Comparison of ENCODE assay signal across 8 mouse cellular contexts in genomic region chr4:89575529-89575928, GRCm38 (mm10).
A peak's percentile ranks its signal among the peaks of the same experiment; 100 is the strongest.
DNase-seq lines count a peak whose midpoint lies in the region; ATAC-seq lines count a peak whose summit lies in the region.

No protein-coding gene starts in this region.

- no peaks in the 10 kb centered on the region for H3K27me3 ChIP-seq in hindbrain, embryonic 14.5 days (ENCODE audit: control insufficient read depth, insufficient read depth, low read length)
- H3K27me3 ChIP-seq in neural tube, embryonic 15.5 days (replicated peaks): no peaks in the 10 kb centered on the region

- DNase-seq in cerebellum, adult 11-12 months: no peak
- DNase-seq in MN1 (ENCODE audit: low spot score): peak; percentile 10
- DNase-seq in cerebellum, postnatal 36 days: peak; percentile 16 to 19
- peak; percentile 73 for DNase-seq in hindbrain, embryonic 14.5 days (ENCODE audit: low spot score)
- DNase-seq in left cerebral cortex, adult 9 months (ENCODE audit: low spot score in 2 of 2): peak; percentile 1 to 45
- no peak for DNase-seq in thymus, postnatal 0 days (ENCODE audit: low spot score)

- ATAC-seq in cerebellum, adult (ENCODE audit: insufficient number of reproducible peaks, low FRiP score, low TSS enrichment): 0 out of 2 replicates have a peak, but pooled peaks have one; percentile 61
- peak; percentile 83; the same call in 1 of the 2 replicates for ATAC-seq in hindbrain, embryonic 14.5 days (ENCODE audit: low FRiP score)
- peak; percentile 86; the same call in 1 of the 2 replicates for ATAC-seq in neural tube, embryonic 15.5 days (ENCODE audit: low FRiP score)

- no peak overlapping the region for H3K4me3 ChIP-seq in hindbrain, embryonic 14.5 days (replicated peaks; ENCODE audit: low read length)
- no peak overlapping the region for H3K4me3 ChIP-seq in neural tube, embryonic 15.5 days (replicated peaks)

- no peak overlapping the region for H3K9ac ChIP-seq in hindbrain, embryonic 14.5 days
- H3K9ac ChIP-seq in neural tube, embryonic 15.5 days (replicated peaks): no peak overlapping the region

- H3K4me2 ChIP-seq in hindbrain, embryonic 14.5 days (replicated peaks): no peak overlapping the region
- H3K4me2 ChIP-seq in neural tube, embryonic 15.5 days: no peak overlapping the region

- no peak overlapping the region for H3K27ac ChIP-seq in hindbrain, embryonic 14.5 days
- H3K27ac ChIP-seq in neural tube, embryonic 15.5 days (replicated peaks): no peak overlapping the region

- no peaks in the 10 kb centered on the region for H3K4me1 ChIP-seq in hindbrain, embryonic 14.5 days (replicated peaks; ENCODE audit: control insufficient read depth, insufficient read depth, low read length)
- H3K4me1 ChIP-seq in neural tube, embryonic 15.5 days: no peaks in the 10 kb centered on the region

- H3K36me3 ChIP-seq in hindbrain, embryonic 14.5 days (replicated peaks; ENCODE audit: control insufficient read depth, insufficient read depth): no peaks in the 10 kb centered on the region
- no peaks in the 10 kb centered on the region for H3K36me3 ChIP-seq in neural tube, embryonic 15.5 days

- H3K9me3 ChIP-seq in hindbrain, embryonic 14.5 days (ENCODE audit: control insufficient read depth, low read length): no peaks in the 10 kb centered on the region
- no peaks in the 10 kb centered on the region for H3K9me3 ChIP-seq in neural tube, embryonic 15.5 days (replicated peaks)

- 26% methylated on average over 10 of the region's 10 CpGs for WGBS in hindbrain, embryonic 14.5 days
- 22% methylated on average over 10 of the region's 10 CpGs for WGBS in neural tube, embryonic 15.5 days

Comparison
In these comparisons a context has a peak if more than half of its experiments do, and no peak if none do; other contexts are left out.
1. DNase-seq: peak in MN1 (single experiment), cerebellum, postnatal 36 days (2 of 2), hindbrain, embryonic 14.5 days (single experiment) and left cerebral cortex, adult 9 months (2 of 2); none in cerebellum, adult 11-12 months (single experiment) and thymus, postnatal 0 days (single experiment).
2. Peak in every context shown above with its lines, with median percentiles within 50 percentile points of each other: ATAC-seq.